Mouse (Mus musculus) liver, adult 2 months (tissue): Measurements from ENCODE around the gene Tex48.

Source experiments
- CTCF ChIP-seq: fragments of 200-500 bp; IDR thresholded peaks from 2 replicates; pipeline ENCODE4 v1.5.1; 2011; ENCODE audit warnings: low read depth, low read length, control low read depth
- POLR2A ChIP-seq: fragments of 200-500 bp; IDR thresholded peaks from 2 replicates; pipeline ENCODE4 v1.6.1; 2011; ENCODE audit warnings: low read length, control low read depth; ENCODE audit not compliant: insufficient read depth; ENCODE audit errors: extremely low read depth

- TF ChIP-seq CTCF (no peak), POLR2A (no peak)
Measured at GRCm38 (mm10) chr4:63590538-63590937, 31.7 kb downstream of the Tex48 start.
